Comparison of ENCODE assay signal across 11 mouse cellular contexts in the genomic region with DNA sequence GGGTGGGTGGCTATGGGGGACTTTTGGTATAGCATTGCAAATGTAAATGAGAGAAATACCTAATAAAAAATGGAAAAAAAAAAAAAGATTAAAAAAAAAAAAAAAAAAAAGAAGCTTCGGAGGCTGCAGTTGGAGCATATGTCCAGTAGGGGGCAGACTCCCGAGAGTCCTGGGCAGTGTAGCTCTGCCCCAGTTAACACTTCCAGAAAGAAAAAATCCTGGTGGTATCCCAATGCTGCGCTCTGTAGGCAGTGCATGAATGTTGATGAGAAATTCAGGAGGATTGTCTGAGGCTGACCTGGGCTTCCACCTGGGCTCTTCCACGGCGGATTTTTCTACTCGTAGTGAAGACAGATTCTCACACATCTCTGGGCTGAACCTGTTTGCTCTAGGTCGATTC. TPM values are rescaled to one million over a fixed set of nuclear protein-coding genes. Genes with fewer than 3 reads are reported as not detected.
DNase-seq lines count a peak whose midpoint lies in the region; ATAC-seq and TF ChIP-seq lines count a peak whose summit lies in the region.
"Had no signal": no experiment of that assay in that cellular context is flagged by ENCODE, and none has a peak within 500 bp of the region (broad histone marks: within the 10 kb centered on the region; RNA-seq: fewer than 3 reads in every experiment).

No protein-coding gene starts in this region.

- DNase-seq in cerebellum, adult 8-10 months, result peak; percentile 3
- DNase-seq in cerebellum, adult 11 months, result no peak
- peak in 1 of 2 experiments; percentile 14 for DNase-seq in layer of hippocampus, adult 2 months (ENCODE audit: low spot score in 2 of 2)
- DNase-seq in layer of hippocampus, adult 9-10 months (ENCODE audit: low spot score), result no peak
- no peak for DNase-seq in CH12.LX (ENCODE audit: extremely low read depth)
- no peak for DNase-seq in liver, postnatal 0 days
- DNase-seq in ovary, postnatal 36 days (ENCODE audit: low spot score), result no peak
- no peak for DNase-seq in urinary bladder, adult 18-20 months (ENCODE audit: low spot score in 2 of 2)
- DNase-seq: kidney, postnatal 14 days had no signal

- 50% methylated on average over 7 of the region's 7 CpGs for WGBS in liver, postnatal 0 days (ENCODE audit: insufficient replicate concordance)

- in situ Hi-C loops in CH12.LX (cut with MboI; ENCODE audit: low pct_ligation_motif_present, low pct_unique_long_range_greater_than_20kb, low sequenced_read_pairs), result loop anchor here (5.0 to 10.0 kb wide), 4 partner anchors 178 to 669 kb away; no protein-coding TSS in a partner anchor

- no peaks in the 10 kb centered on the region for H3K36me3 ChIP-seq in CH12.LX (replicated peaks in 1 of 2; ENCODE audit: control insufficient read depth in 1 of 2, insufficient read depth in 1 of 2, low read length in 1 of 2)
- no peaks in the 10 kb centered on the region for H3K36me3 ChIP-seq in liver, postnatal 0 days (replicated peaks; ENCODE audit: insufficient read depth, low read length)

- peak; percentile 45 for TF ChIP-seq RAD21 in CH12.LX (IDR thresholded peaks at IDR 0.05; ENCODE audit: low read depth, low read length)

- H3K4me2 ChIP-seq in CH12.LX (ENCODE audit: insufficient read depth, low read depth, poor library complexity, severe bottlenecking), result no peak overlapping the region
- H3K4me2 ChIP-seq in liver, postnatal 0 days (ENCODE audit: low read depth, low read length), result no peak overlapping the region

- no peaks in the 10 kb centered on the region for H3K79me2 ChIP-seq in CH12.LX (replicated peaks; ENCODE audit: control insufficient read depth, extremely low read depth, insufficient read depth, poor library complexity, severe bottlenecking)

- no peaks in the 10 kb centered on the region for H3K9me3 ChIP-seq in CH12.LX (replicated peaks; ENCODE audit: low read length)
- no peaks in the 10 kb centered on the region for H3K9me3 ChIP-seq in liver, postnatal 0 days (ENCODE audit: low read length)

- TF ChIP-seq CTCF in layer of hippocampus, adult 2 months (conservative IDR thresholded peaks at IDR 0.05), result peak; percentile 73
- peak; percentile 51 to 64 for TF ChIP-seq CTCF in CH12.LX (conservative IDR thresholded peaks at IDR 0.05 in 1 of 2, IDR thresholded peaks at IDR 0.05 in 1 of 2; ENCODE audit: low read depth in 2 of 2, low read length in 2 of 2)
- peak; percentile 63 for TF ChIP-seq CTCF in liver, postnatal 0 days (IDR thresholded peaks at IDR 0.05; ENCODE audit: low read depth)

- dilution Hi-C loops in CH12.LX (cut with MboI; ENCODE audit: extremely low pct_ligation_motif_present, extremely low pct_unique_long_range_greater_than_20kb, low sequenced_read_pairs), result no loop called here

- no peak overlapping the region for H3K4me3 ChIP-seq in layer of hippocampus, adult 2 months
- no peak overlapping the region for H3K4me3 ChIP-seq in CH12.LX (replicated peaks in 1 of 3; ENCODE audit: low read depth in 2 of 3, low read length in 2 of 3, poor library complexity in 1 of 3)
- H3K4me3 ChIP-seq in liver, postnatal 0 days (ENCODE audit: low read depth, low read length), result no peak overlapping the region
- H3K4me3 ChIP-seq: erythroblast, embryonic 14.5 days; myocyte had no signal

- peaks cover 2 to 21% of the 10 kb centered on the region in 2 experiments; a peak in 2 of 4 replicates for H3K4me1 ChIP-seq in CH12.LX (ENCODE audit: control insufficient read depth in 1 of 2, insufficient read depth in 2 of 2)
- H3K4me1 ChIP-seq in liver, postnatal 0 days (ENCODE audit: insufficient read depth), result no peaks in the 10 kb centered on the region

- H3K27me3 ChIP-seq in CH12.LX (replicated peaks), result no peaks in the 10 kb centered on the region
- no peaks in the 10 kb centered on the region for H3K27me3 ChIP-seq in liver, postnatal 0 days (ENCODE audit: insufficient read depth, low read length)

- H3K9ac ChIP-seq in CH12.LX (ENCODE audit: insufficient read depth, low read depth), result no peak overlapping the region
- H3K9ac ChIP-seq in liver, postnatal 0 days (replicated peaks), result no peak overlapping the region

- H3K27ac ChIP-seq in layer of hippocampus, adult 2 months, result no peak overlapping the region
- no peak overlapping the region for H3K27ac ChIP-seq in CH12.LX (ENCODE audit: insufficient read depth, low read depth)
- no peak overlapping the region for H3K27ac ChIP-seq in liver, postnatal 0 days (ENCODE audit: low read depth)

- no peak for TF ChIP-seq POLR2A in CH12.LX (IDR thresholded peaks at IDR 0.05; ENCODE audit: low read depth, low read length)

- no peak for ATAC-seq in liver, postnatal 0 days

- no peak for TF ChIP-seq EP300 in CH12.LX (IDR thresholded peaks at IDR 0.05; ENCODE audit: low read length)
- no peak for TF ChIP-seq EP300 in liver, postnatal 0 days (IDR thresholded peaks at IDR 0.05; ENCODE audit: low read depth)

TF ChIP-seq in CH12.LX, 34 proteins besides CTCF, POLR2A, EP300 and RAD21:
- TF ChIP-seq MEF2A (IDR thresholded peaks at IDR 0.05; ENCODE audit: borderline replicate concordance, low read depth, low read length), result no peak
- no peak for TF ChIP-seq MAZ (IDR thresholded peaks at IDR 0.05; ENCODE audit: low read depth, low read length)
- no peak for TF ChIP-seq BHLHE40 (IDR thresholded peaks at IDR 0.05; ENCODE audit: low read depth, low read length)
- TF ChIP-seq NRF1 (IDR thresholded peaks at IDR 0.05; ENCODE audit: low read depth, low read length), result no peak
- TF ChIP-seq PAX5 (IDR thresholded peaks at IDR 0.05; ENCODE audit: low read length), result no peak
- TF ChIP-seq SIN3A (IDR thresholded peaks at IDR 0.05; ENCODE audit: low read length), result no peak
- peak; percentile 62 for TF ChIP-seq SMC3 (IDR thresholded peaks at IDR 0.05; ENCODE audit: low read depth, low read length)
- peak; percentile 95 for TF ChIP-seq ZNF384 (IDR thresholded peaks at IDR 0.05; ENCODE audit: low read depth, low read length)
- no peak for TF ChIP-seq MAX (IDR thresholded peaks at IDR 0.05; ENCODE audit: low read length)
- TF ChIP-seq JUND (conservative IDR thresholded peaks at IDR 0.05; ENCODE audit: low read depth, low read length), result no peak
- no peak for TF ChIP-seq ETS1 (conservative IDR thresholded peaks at IDR 0.05; ENCODE audit: low read depth, low read length)
- TF ChIP-seq MYC (IDR thresholded peaks at IDR 0.05; ENCODE audit: low read depth, low read length), result no peak
- TF ChIP-seq TBP (conservative IDR thresholded peaks at IDR 0.05; ENCODE audit: low read depth, low read length), result no peak
- TF ChIP-seq HCFC1 (IDR thresholded peaks at IDR 0.05; ENCODE audit: low read depth, low read length), result no peak
- no peak for TF ChIP-seq UBTF (IDR thresholded peaks at IDR 0.05; ENCODE audit: low read depth, low read length)

RNA-seq across cellular contexts. Expression of a gene that starts 42.7 kb away (rescaled TPM):
- total RNA-seq in layer of hippocampus, adult 2 months (2021), result 1 to 10 TPM; 4.0 to 4.3 TPM
- 20.8 and 23.3 TPM in 2 replicates for total RNA-seq in CH12.LX (2012; rRNA removed)
- total RNA-seq in CH12.LX (2014; rRNA removed), result 29.3 TPM in 2 replicates
- polyA plus RNA-seq in CH12.LX (2012; ENCODE audit: insufficient read length, low read depth), result 20.3 and 20.6 TPM in 2 replicates
- polyA plus RNA-seq in liver, postnatal 0 days (2015; fragmentation: Nextera tagmentation; extraction: Ambion mirVana), result 9.4 and 11.5 TPM in 2 replicates
- polyA plus RNA-seq: myocyte had no signal

RNA-seq across cellular contexts. Expression of a gene that starts 50.7 kb away (rescaled TPM):
- 10 to 100 TPM in 1 of 2 experiments, 1 to 10 TPM in 1; 9.9 to 12.2 TPM for total RNA-seq in layer of hippocampus, adult 2 months (2021)
- total RNA-seq in CH12.LX (2012; rRNA removed) (9.5 and 10.0 TPM in 2 replicates), CH12.LX (2014; rRNA removed) (23.5 and 23.7 TPM in 2 replicates)
- polyA plus RNA-seq in CH12.LX (2012; ENCODE audit: insufficient read length, low read depth), result 17.8 and 19.8 TPM in 2 replicates
- 14.6 and 18.1 TPM in 2 replicates for polyA plus RNA-seq in liver, postnatal 0 days (2015; fragmentation: Nextera tagmentation; extraction: Ambion mirVana)

Comparison
In these comparisons a context has a peak if more than half of its experiments do, and no peak if none do; other contexts are left out.
1. RNA of a gene that starts 42.7 kb away (total RNA-seq): 20.8 to 29.3 TPM in CH12.LX; 4.0 to 4.3 TPM in layer of hippocampus, adult 2 months; every median in the first group is over 4 times any median in the second.
2. Peak in every context shown above with its lines, with median percentiles within 50 percentile points of each other: CTCF ChIP-seq.